In genomic region chr10:53913546-53914312, GRCm38 (mm10) we compare ENCODE assay signal across 32 mouse cellular contexts.
DNase-seq lines count a peak whose midpoint lies in the region; ATAC-seq and TF ChIP-seq lines count a peak whose summit lies in the region.
"Had no signal": no experiment of that assay in that cellular context is flagged by ENCODE, and none has a peak within 500 bp of the region (broad histone marks: within the 10 kb centered on the region; RNA-seq: fewer than 3 reads in every experiment).

No protein-coding gene starts in this region.

- H3K36me3 ChIP-seq in ES-E14 (ENCODE audit: control insufficient read depth, insufficient read depth, low read length, poor library complexity, severe bottlenecking) = no peaks in the 10 kb centered on the region
- H3K36me3 ChIP-seq: embryonic facial prominence, embryonic 10.5 days; embryonic facial prominence, embryonic 15.5 days; forebrain, embryonic 12.5 days; heart, embryonic 15.5 days; hindbrain, embryonic 12.5 days; intestine, embryonic 15.5 days; limb, embryonic 10.5 days; midbrain, embryonic 12.5 days; stomach, embryonic 15.5 days had no signal

- DNase-seq in A20 (ENCODE audit: low read depth, low spot score) (peak; percentile 54), ES-E14 (ENCODE audit: low read depth, low spot score) (no peak)
- no peak for DNase-seq in retina, embryonic 14.5 days (ENCODE audit: low spot score)
- DNase-seq in cerebellum, postnatal 25 days = no peak
- no peak for DNase-seq in layer of hippocampus, postnatal 25 days (ENCODE audit: extremely low spot score in 1 of 2, low spot score in 1 of 2)
- DNase-seq: adrenal gland, postnatal 14 days; cerebellum, adult 18-20 months; cerebellum, postnatal 10 days; gastrocnemius, postnatal 10 days; kidney, adult 2 months; kidney, postnatal 4 days; layer of hippocampus, postnatal 36 days; liver, embryonic 13.5 days; lung, adult 2 months; lung, postnatal 14 days; right cerebral cortex, postnatal 25 days had no signal

- no peak overlapping the region for H3K9ac ChIP-seq in ES-E14 (ENCODE audit: insufficient read depth, low read depth, low read length, poor library complexity, severe bottlenecking)
- H3K9ac ChIP-seq: embryonic facial prominence, embryonic 15.5 days; forebrain, embryonic 12.5 days; heart, embryonic 15.5 days; hindbrain, embryonic 12.5 days; intestine, embryonic 15.5 days; limb, embryonic 15.5 days; liver, embryonic 13.5 days; midbrain, embryonic 12.5 days; stomach, embryonic 15.5 days had no signal

- H3K4me1 ChIP-seq in ES-E14 (ENCODE audit: control insufficient read depth in 2 of 2, insufficient read depth in 2 of 2, low read length in 2 of 2, poor library complexity in 1 of 2) = no peaks in the 10 kb centered on the region
- H3K4me1 ChIP-seq: embryonic facial prominence, embryonic 15.5 days; forebrain, embryonic 12.5 days; heart, embryonic 10.5 days; heart, embryonic 15.5 days; hindbrain, embryonic 12.5 days; limb, embryonic 10.5 days; limb, embryonic 15.5 days; liver, embryonic 13.5 days; midbrain, embryonic 12.5 days; stomach, embryonic 15.5 days had no signal

- in situ Hi-C loops in ES-E14 (cut with MboI; ENCODE audit: low sequenced_read_pairs in 2 of 2, unreplicated experiment in 2 of 2) = no loop called here

- H3K9me3 ChIP-seq in ES-E14 (ENCODE audit: control insufficient read depth, insufficient read depth, low read depth, low read length) = no peaks in the 10 kb centered on the region
- H3K9me3 ChIP-seq: embryonic facial prominence, embryonic 10.5 days; embryonic facial prominence, embryonic 15.5 days; forebrain, embryonic 12.5 days; heart, embryonic 10.5 days; heart, embryonic 15.5 days; hindbrain, embryonic 12.5 days; intestine, embryonic 15.5 days; limb, embryonic 10.5 days; limb, embryonic 15.5 days; liver, embryonic 13.5 days; megakaryocyte, embryonic 14.5 days; midbrain, embryonic 12.5 days; stomach, embryonic 15.5 days had no signal

- peak; percentile 87 for ATAC-seq in granulocyte monocyte progenitor cell, adult 5-6 weeks (replicated peaks; ENCODE audit: poor library complexity, severe bottlenecking)
- peak; percentile 61; the same call in 1 of the 2 replicates for ATAC-seq in neutrophil, adult 5-6 weeks (ENCODE audit: extremely low read depth, insufficient number of reproducible peaks, low FRiP score, poor library complexity, severe bottlenecking)
- ATAC-seq: hindbrain, postnatal 0 days; intestine, embryonic 15.5 days had no signal

- no peak overlapping the region for H3K4me3 ChIP-seq in ES-E14 (ENCODE audit: insufficient read depth in 1 of 2, low read depth in 1 of 2, low read length in 2 of 2, poor library complexity in 1 of 2, severe bottlenecking in 1 of 2)
- H3K4me3 ChIP-seq: embryonic facial prominence, embryonic 10.5 days; embryonic facial prominence, embryonic 15.5 days; forebrain, embryonic 12.5 days; heart, embryonic 10.5 days; heart, embryonic 15.5 days; hindbrain, embryonic 12.5 days; intestine, embryonic 15.5 days; limb, embryonic 10.5 days; limb, embryonic 15.5 days; liver, embryonic 13.5 days; megakaryocyte, embryonic 14.5 days; midbrain, embryonic 12.5 days; stomach, embryonic 15.5 days had no signal

- no peak overlapping the region for H3K27ac ChIP-seq in ES-E14 (ENCODE audit: insufficient read depth, low read depth, low read length, poor library complexity, severe bottlenecking)
- H3K27ac ChIP-seq: embryonic facial prominence, embryonic 10.5 days; embryonic facial prominence, embryonic 15.5 days; forebrain, embryonic 12.5 days; heart, embryonic 10.5 days; heart, embryonic 15.5 days; hindbrain, embryonic 12.5 days; hindbrain, postnatal 0 days; intestine, embryonic 15.5 days; kidney, postnatal 0 days; limb, embryonic 10.5 days; limb, embryonic 15.5 days; liver, embryonic 13.5 days; midbrain, embryonic 12.5 days; stomach, embryonic 15.5 days had no signal

TF ChIP-seq in ES-E14, 5 proteins besides CTCF, POLR2A, EP300 and RAD21:
- TF ChIP-seq MAFK (IDR thresholded peaks at IDR 0.05; ENCODE audit: insufficient read depth, low read depth, low read length) (no peak), ZNF384 (IDR thresholded peaks at IDR 0.05; ENCODE audit: low read depth, low read length) (peak; percentile 27; the same call in 1 of the 2 replicates), CHD2 (IDR thresholded peaks at IDR 0.05; ENCODE audit: low read depth, low read length) (no peak), HCFC1 (IDR thresholded peaks at IDR 0.05; ENCODE audit: borderline replicate concordance, insufficient read depth, low read length) (no peak)
